In genomic region chr10:85054876-85055275, GRCm38 (mm10) we compare ENCODE assay signal across 16 mouse cellular contexts.
"Had no signal": no experiment of that assay in that cellular context is flagged by ENCODE, and none has a peak within 500 bp of the region (broad histone marks: within the 10 kb centered on the region; RNA-seq: fewer than 3 reads in every experiment).

No protein-coding gene starts in this region.

- DNase-seq: retina, postnatal 1 day; right cerebral cortex, adult 18-20 months; right cerebral cortex, postnatal 14 days; right cerebral cortex, postnatal 25 days; right cerebral cortex, postnatal 4 days; spleen, adult 18-20 months; thymus, adult 18-20 months; thymus, adult 2 months; thymus, postnatal 14 days; thymus, postnatal 25 days; thymus, postnatal 36 days; thymus, postnatal 4 days had no signal

- H3K4me3 ChIP-seq: neural tube, embryonic 13.5 days; neural tube, embryonic 15.5 days; stomach, embryonic 15.5 days had no signal

- H3K9me3 ChIP-seq: neural tube, embryonic 13.5 days; neural tube, embryonic 15.5 days; stomach, embryonic 15.5 days had no signal

- H3K27ac ChIP-seq: neural tube, embryonic 13.5 days; neural tube, embryonic 15.5 days; stomach, embryonic 15.5 days; stomach, postnatal 0 days had no signal

- H3K27me3 ChIP-seq: neural tube, embryonic 13.5 days; neural tube, embryonic 15.5 days; stomach, embryonic 15.5 days had no signal

- H3K4me1 ChIP-seq: neural tube, embryonic 13.5 days; neural tube, embryonic 15.5 days; stomach, embryonic 15.5 days had no signal

- H3K36me3 ChIP-seq: neural tube, embryonic 13.5 days; neural tube, embryonic 15.5 days; stomach, embryonic 15.5 days had no signal

- H3K9ac ChIP-seq: neural tube, embryonic 13.5 days; neural tube, embryonic 15.5 days; stomach, embryonic 15.5 days had no signal

- H3K4me2 ChIP-seq: neural tube, embryonic 13.5 days; neural tube, embryonic 15.5 days; stomach, embryonic 15.5 days had no signal
